Mouse (Mus musculus) embryonic facial prominence, embryonic 13.5 days (tissue): ENCODE measurements around the gene Phlda3. TPM values are rescaled to one million over a fixed set of nuclear protein-coding genes. Genes with fewer than 3 reads are reported as not detected.

Experiments used
- ATAC-seq: fragments of 200-750 bp; cut with Nextera tagmentation; 2 replicates; pipeline ENCODE4 v1.8.0; 2017; ENCODE audit warnings: low read depth; ENCODE audit not compliant: insufficient number of reproducible peaks, insufficient read depth, low FRiP score, low TSS enrichment
- H3K27ac ChIP-seq: fragments of 300-500 bp; sonication (generic); 2 replicates; pipeline ENCODE4 v1.5.1; 2015; ENCODE audit warnings: moderate library complexity, mild to moderate bottlenecking, inconsistent platforms
- H3K27me3 ChIP-seq: fragments of 300-500 bp; sonication (generic); 2 replicates; pipeline ENCODE4 v1.6.1; 2015; ENCODE audit warnings: mild to moderate bottlenecking, inconsistent platforms
- H3K36me3 ChIP-seq: fragments of 300-500 bp; sonication (generic); 2 replicates; pipeline ENCODE4 v1.6.1; 2015; ENCODE audit warnings: mild to moderate bottlenecking, inconsistent platforms
- H3K4me1 ChIP-seq: fragments of 300-500 bp; sonication (generic); 2 replicates; pipeline ENCODE4 v1.6.1; 2015; ENCODE audit warnings: inconsistent platforms
- H3K4me2 ChIP-seq: fragments of 300-500 bp; sonication (generic); 2 replicates; pipeline ENCODE4 v1.6.1; 2015; ENCODE audit warnings: moderate library complexity, mild to moderate bottlenecking, inconsistent platforms
- H3K4me3 ChIP-seq: fragments of 300-500 bp; sonication (generic); 2 replicates; pipeline ENCODE4 v1.5.1; 2015; ENCODE audit warnings: mild to moderate bottlenecking, inconsistent platforms
- H3K9ac ChIP-seq: fragments of 300-500 bp; sonication (generic); 2 replicates; pipeline ENCODE4 v1.6.1; 2015; ENCODE audit warnings: mild to moderate bottlenecking, inconsistent platforms
- H3K9me3 ChIP-seq: fragments of 300-500 bp; sonication (generic); 2 replicates; pipeline ENCODE4 v1.6.1; 2016; ENCODE audit warnings: inconsistent platforms
- WGBS: fragments of 180-500 bp; shearing (Covaris S2); methylation state at CpG from one replicate; pipeline ENCODE4 v1.1.7; 2015; ENCODE audit warnings: mixed read lengths; 5-methylcytosine and 5-hydroxymethylcytosine counted together
- polyA plus RNA-seq: library from polyadenylated mRNA; unstranded; fragments of >200 nt; fragmentation: Nextera tagmentation; extraction: Ambion mirVana; gene quantifications from 2 replicates; pipeline ENCODE4 v1.2.1, GENCODE M21; 2015

Phlda3 gene
- polyA plus RNA-seq, 1 experiment from 2014 or later: 85.6 TPM

DNA sequence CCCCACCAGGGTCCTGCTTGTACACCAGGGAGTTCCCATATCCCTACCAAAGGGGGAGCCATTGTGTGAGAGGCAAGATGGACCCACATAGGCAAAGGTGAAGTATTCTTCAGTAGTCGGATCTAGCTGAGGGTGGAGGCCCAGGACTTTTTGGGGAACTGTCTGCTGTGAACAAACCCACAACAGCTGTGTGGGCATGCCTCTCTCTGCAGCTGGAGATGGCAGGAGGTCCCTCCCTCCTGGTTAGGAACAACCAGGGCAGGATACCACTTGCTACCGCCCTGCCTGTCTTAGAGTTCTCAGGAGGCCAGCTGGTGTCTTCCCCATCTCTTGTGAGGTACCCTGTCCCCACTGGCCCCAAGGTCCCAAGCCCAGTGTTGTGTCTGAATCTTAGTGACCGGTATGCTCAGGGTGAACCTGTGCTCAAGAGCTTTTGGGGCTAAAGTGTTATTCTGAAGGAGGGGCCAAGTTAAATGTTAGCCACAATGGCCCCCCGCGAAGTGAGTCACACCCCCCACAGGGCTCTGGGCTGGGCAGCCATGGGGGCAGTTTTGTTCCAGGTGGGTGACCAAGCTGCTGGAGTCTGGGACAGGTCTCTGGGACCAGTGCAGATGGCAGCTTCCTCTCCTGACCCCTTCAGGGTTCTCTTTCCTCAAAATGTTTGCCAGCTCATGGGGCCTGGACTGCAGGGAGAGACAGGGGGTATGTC lies 47.9 kb downstream of the Phlda3 start:
- H3K9me3 ChIP-seq: no peaks in the 10 kb centered on the region
- H3K27ac ChIP-seq: no peak overlapping the region
- H3K4me1 ChIP-seq: peaks cover 17% of the 10 kb centered on the region
- H3K4me2 ChIP-seq: no peak overlapping the region
- no peak overlapping the region for H3K9ac ChIP-seq
- no peak overlapping the region for H3K4me3 ChIP-seq
- no peak for ATAC-seq
- peaks cover 38% of the 10 kb centered on the region for H3K27me3 ChIP-seq
- WGBS: 73% methylated on average over 5 of the region's 5 CpGs
- no peaks in the 10 kb centered on the region for H3K36me3 ChIP-seq

DNA sequence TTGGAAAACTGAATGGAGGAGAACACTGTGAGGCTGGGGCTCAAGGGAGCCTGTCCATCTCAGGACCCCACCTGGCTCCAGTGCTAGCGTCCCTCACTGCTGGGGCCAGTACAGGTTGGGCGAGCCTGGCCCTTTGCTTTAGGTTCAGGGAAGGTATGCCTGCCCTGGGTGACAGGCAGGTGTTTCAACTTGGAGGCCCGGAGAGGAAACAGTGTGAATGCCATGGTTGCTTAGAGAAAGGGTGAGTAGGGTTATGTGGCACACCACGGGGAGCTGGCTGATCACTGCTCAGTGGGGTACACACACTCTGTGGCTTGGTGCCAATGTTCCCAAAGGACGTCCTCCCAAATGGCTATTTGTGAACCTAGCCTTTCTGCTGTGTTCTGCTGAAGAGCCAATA lies 48.6 kb downstream of the Phlda3 start:
- Histone ChIP-seq H3K27ac (no peak overlapping the region), H3K4me2 (no peak overlapping the region), H3K9ac (no peak overlapping the region), H3K4me1 (peaks cover 22% of the 10 kb centered on the region), H3K36me3 (no peaks in the 10 kb centered on the region), H3K27me3 (peaks cover 45% of the 10 kb centered on the region), H3K4me3 (no peak overlapping the region), H3K9me3 (no peaks in the 10 kb centered on the region)
- no peak for ATAC-seq
- WGBS: 74% methylated on average over 5 of the region's 5 CpGs

DNA sequence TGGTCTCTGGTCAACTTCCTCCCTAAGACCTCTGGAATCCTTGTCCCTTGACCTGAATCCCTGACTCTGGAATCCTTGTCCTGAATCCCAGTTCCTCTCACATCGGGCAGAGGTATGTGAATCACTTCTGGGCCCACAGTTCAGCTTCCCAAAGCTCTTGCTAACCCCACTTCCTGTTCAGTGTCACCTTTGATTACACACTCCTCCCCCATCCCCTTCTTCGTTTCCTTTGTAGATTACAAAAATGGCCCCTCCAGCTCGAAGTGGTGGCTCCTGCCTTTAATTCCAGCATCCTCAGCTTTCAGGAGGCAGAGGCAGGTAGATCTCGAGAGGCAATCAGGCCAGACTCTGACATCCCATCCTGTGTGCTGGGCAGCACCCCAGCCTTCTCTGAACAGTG lies 51.7 kb downstream of the Phlda3 start:
- peak overlapping the region; percentile 99; the same call in 1 of the 2 replicates for H3K4me2 ChIP-seq
- no peak for ATAC-seq
- no peak overlapping the region for H3K27ac ChIP-seq
- 46% methylated on average over 4 of the region's 4 CpGs for WGBS
- no peak overlapping the region for H3K4me3 ChIP-seq
- no peak overlapping the region for H3K9ac ChIP-seq
- no peaks in the 10 kb centered on the region for H3K36me3 ChIP-seq
- H3K4me1 ChIP-seq: peaks cover 18% of the 10 kb centered on the region
- H3K9me3 ChIP-seq: no peaks in the 10 kb centered on the region
- peaks cover 69% of the 10 kb centered on the region for H3K27me3 ChIP-seq

DNA sequence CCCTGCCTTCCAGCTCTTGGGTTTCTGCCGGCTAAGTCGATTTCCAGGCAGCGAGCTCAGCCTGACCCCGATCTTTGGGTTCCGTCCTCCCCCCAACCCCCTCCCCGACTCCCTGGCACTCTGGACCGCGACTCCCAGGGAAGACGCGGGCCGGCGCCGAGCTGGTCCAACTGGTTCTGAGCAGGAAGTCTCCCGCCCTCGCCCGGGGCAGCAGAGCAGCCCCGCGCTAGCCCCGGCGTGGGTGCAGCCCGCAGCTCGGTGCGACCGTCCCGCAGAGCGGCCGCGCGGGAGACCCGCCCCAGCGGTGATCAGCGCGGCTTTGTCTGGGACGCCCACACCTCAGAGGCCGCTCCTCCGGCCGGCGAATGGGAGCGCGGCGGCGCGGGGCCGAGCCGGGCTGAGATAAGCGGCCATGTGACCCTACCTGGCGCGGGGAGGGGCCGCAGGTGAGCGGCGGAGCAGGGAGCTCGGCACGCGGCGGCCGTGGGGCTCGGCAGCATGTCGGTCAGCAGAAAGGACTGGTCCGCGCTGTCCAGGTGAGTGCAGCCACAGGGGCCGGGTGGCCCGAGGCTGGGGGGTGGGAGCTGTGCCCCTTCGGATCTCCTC lies 52.7 kb downstream of the Phlda3 start, which contains the start of gene Lad1:
Lad1 (plus strand) TSS at position 118 of the 606 bp plus-strand sequence.
- H3K4me2 ChIP-seq: peak within 1 kb of the TSS; percentile 99
- peaks cover 71% of the 10 kb centered on the region for H3K27me3 ChIP-seq
- peak; percentile 65; the same call in 1 of the 2 replicates for ATAC-seq
- 0% methylated on average over 58 of the region's 63 CpGs for WGBS
- no peaks in the 10 kb centered on the region for H3K36me3 ChIP-seq
- H3K4me1 ChIP-seq: peaks cover 15% of the 10 kb centered on the region
- H3K9ac ChIP-seq: peak within 1 kb of the TSS; percentile 73
- peak within 1 kb of the TSS; percentile 60 for H3K4me3 ChIP-seq
- peak within 1 kb of the TSS; percentile 39; the same call in 1 of the 2 replicates for H3K27ac ChIP-seq
- H3K9me3 ChIP-seq: no peaks in the 10 kb centered on the region

Other genes with a start within 250 kb of the Phlda3 start
- gene Nav1, start 158.8 kb upstream of the Phlda3 start, polyA plus RNA-seq: 11.6 and 12.9 TPM in 2 replicates
- gene Csrp1, start 46.1 kb upstream of the Phlda3 start, polyA plus RNA-seq: 77.0 and 79.3 TPM in 2 replicates
- 28.9 and 33.8 TPM in 2 replicates for gene Tnni1, start 13.3 kb downstream of the Phlda3 start, polyA plus RNA-seq
- gene Lad1, start 52.5 kb downstream of the Phlda3 start, polyA plus RNA-seq: 13.2 and 13.6 TPM in 2 replicates
- 12.2 and 38.0 TPM in 2 replicates for gene Tnnt2, start 70.2 kb downstream of the Phlda3 start, polyA plus RNA-seq
- 12.4 and 14.7 TPM in 2 replicates for gene Pkp1, start 153.1 kb downstream of the Phlda3 start, polyA plus RNA-seq
- 0.06 TPM in 1 of 2 replicates, not detected in the other for gene Igfn1, start 240.2 kb downstream of the Phlda3 start, polyA plus RNA-seq
- gene Tmem9, start 242.0 kb downstream of the Phlda3 start, polyA plus RNA-seq: 155 and 171 TPM in 2 replicates